Mouse (Mus musculus) gastrocnemius, postnatal 14 days (tissue): ENCODE measurements around the gene Abcb10. TPM values are rescaled to one million over a fixed set of nuclear protein-coding genes. Genes with fewer than 3 reads are reported as not detected.

ENCODE experiments used
- DNase-seq: peaks from one replicate; pipeline ENCODE4 v3.0.0; 2021; ENCODE audit warnings: mixed read lengths
- intact Hi-C: fragments of 180-260 bp; cut with DNase I; formaldehyde crosslinking; loops from one replicate; pipeline ENCODE4 v1.15.1; 2025; ENCODE audit warnings: low total_unique reads
- microRNA-seq, 2 experiments: library from miRNA; unstranded; fragments of <30 nt; microRNA quantifications; one replicate each; pipeline ENCODE4 v1.2.0; 2021
- total RNA-seq, 2 experiments: library from RNA; stranded (reverse); gene quantifications; 2 replicates each; pipeline ENCODE4 v1.2.3; 2021

Abcb10 gene
- total RNA-seq, 2 experiments from 2014 or later, result 12.1 to 13.0 TPM

GRCm38 (mm10) chr8:123925671-123926070, 57.3 kb downstream of the Abcb10 start:
- DNase-seq, result peak; percentile 42
- intact Hi-C loops, result no loop called here

- intact Hi-C loops, result loop anchor here (5.0 kb wide), 1 partner anchor 428 kb away; no protein-coding TSS in a partner anchor
- DNase-seq, result peak; percentile 79
These were observed 58.2 kb downstream of the Abcb10 start for GRCm38 (mm10) chr8:123924719-123925118.

- intact Hi-C loops, result no loop called here
- DNase-seq, result no peak
These were observed 68.3 kb downstream of the Abcb10 start for GRCm38 (mm10) chr8:123914635-123915034.

- intact Hi-C loops, result no loop called here
- no peak for DNase-seq
These were observed 70.7 kb downstream of the Abcb10 start for GRCm38 (mm10) chr8:123912265-123912664.

GRCm38 (mm10) chr8:123907604-123908003, 75.3 kb downstream of the Abcb10 start:
- DNase-seq, result no peak
- intact Hi-C loops, result no loop called here

- intact Hi-C loops, result no loop called here
- DNase-seq, result no peak
These were observed 80.3 kb downstream of the Abcb10 start for GRCm38 (mm10) chr8:123902653-123903052.

Small RNA genes within 50 kb of the gene (microRNA-seq; reads per million reads assigned to microRNA genes)
- gene Mir1967, result 0 reads per million in 2 experiments

Other genes with a start within 250 kb of the Abcb10 start
- 10 to 100 TPM; 13.3 to 14.4 TPM for gene Rab4a, start 177.1 kb downstream of the Abcb10 start, total RNA-seq
- 1 to 10 TPM; 1.1 to 1.8 TPM for gene Ccsap, start 122.9 kb downstream of the Abcb10 start, total RNA-seq
- gene Acta1, start 88.4 kb downstream of the Abcb10 start, total RNA-seq, result over 10,000 TPM; 58,912 to 62,167 TPM
- gene Nup133, start 33.9 kb downstream of the Abcb10 start, total RNA-seq, result 1 to 10 TPM; 9.8 to 9.9 TPM
- 10 to 100 TPM; 11.3 to 12.6 TPM for gene Taf5l, start 38.3 kb upstream of the Abcb10 start, total RNA-seq
- gene Urb2, start 38.4 kb upstream of the Abcb10 start, total RNA-seq, result 1 to 10 TPM; 6.0 to 8.7 TPM
- 10 to 100 TPM; 30.4 to 32.4 TPM for gene Galnt2, start 248.3 kb upstream of the Abcb10 start, total RNA-seq